Mouse (Mus musculus) thymus, adult 2 months (tissue): ENCODE measurements around the gene Lipe. TPM values are rescaled to one million over a fixed set of nuclear protein-coding genes. Genes with fewer than 3 reads are reported as not detected.
"Not testable (repeated sequence)": the region's sequence is repeated elsewhere in the genome, so short reads cannot be mapped to it uniquely, and the experiment has no call there.

Source experiments
- DNase-seq: peaks from one replicate; pipeline ENCODE4 v3.0.0; 2021
- H3K27ac ChIP-seq: fragments of 200-500 bp; 2 replicates; pipeline ENCODE4 v1.5.1; 2012; ENCODE audit warnings: low read length, control low read depth; ENCODE audit not compliant: control insufficient read depth, insufficient read depth
- H3K27me3 ChIP-seq: fragments of 200-500 bp; 2 replicates; pipeline ENCODE4 v1.6.1; 2012; ENCODE audit warnings: mild to moderate bottlenecking, low read length, moderate library complexity, mixed read lengths; ENCODE audit not compliant: control insufficient read depth, insufficient read depth
- H3K36me3 ChIP-seq: fragments of 200-500 bp; 2 replicates; pipeline ENCODE4 v1.6.1; 2012; ENCODE audit warnings: mild to moderate bottlenecking, low read length, moderate library complexity; ENCODE audit not compliant: control insufficient read depth, insufficient read depth
- H3K4me1 ChIP-seq: fragments of 200-500 bp; replicated peaks from 2 replicates; pipeline ENCODE4 v1.6.1; 2012; ENCODE audit warnings: low read length; ENCODE audit not compliant: control insufficient read depth, insufficient read depth
- H3K4me3 ChIP-seq: fragments of 200-500 bp; 2 replicates; pipeline ENCODE4 v1.5.1; 2012; ENCODE audit warnings: mild to moderate bottlenecking, low read length, control low read depth, moderate library complexity; ENCODE audit not compliant: control insufficient read depth, insufficient read depth
- CTCF ChIP-seq: fragments of 200-500 bp; IDR thresholded peaks from 2 replicates; pipeline ENCODE4 v1.5.1; 2012; ENCODE audit warnings: mild to moderate bottlenecking, control low read depth, low read length, moderate library complexity, borderline replicate concordance; ENCODE audit not compliant: control insufficient read depth, poor library complexity, insufficient read depth; ENCODE audit errors: extremely low read depth
- POLR2A ChIP-seq: fragments of 200-500 bp; IDR thresholded peaks from 2 replicates; pipeline ENCODE4 v1.6.1; 2012; ENCODE audit warnings: mild to moderate bottlenecking, low read length, control low read depth, moderate library complexity; ENCODE audit not compliant: control insufficient read depth, poor library complexity, insufficient read depth; ENCODE audit errors: extremely low read depth
- WGBS: fragments of 180-500 bp; shearing (Covaris S2); methylation state at CpG from one replicate; pipeline ENCODE4 v1.1.7; 2018; 5-methylcytosine and 5-hydroxymethylcytosine counted together
- polyA plus RNA-seq: library from polyadenylated mRNA; depleted of rRNA; stranded (reverse); fragments of >200 nt; gene quantifications from 2 replicates; pipeline ENCODE4 v1.2.3, GENCODE M21; 2012

The Lipe gene
- polyA plus RNA-seq, 1 experiment, result 75.3 TPM

DNA sequence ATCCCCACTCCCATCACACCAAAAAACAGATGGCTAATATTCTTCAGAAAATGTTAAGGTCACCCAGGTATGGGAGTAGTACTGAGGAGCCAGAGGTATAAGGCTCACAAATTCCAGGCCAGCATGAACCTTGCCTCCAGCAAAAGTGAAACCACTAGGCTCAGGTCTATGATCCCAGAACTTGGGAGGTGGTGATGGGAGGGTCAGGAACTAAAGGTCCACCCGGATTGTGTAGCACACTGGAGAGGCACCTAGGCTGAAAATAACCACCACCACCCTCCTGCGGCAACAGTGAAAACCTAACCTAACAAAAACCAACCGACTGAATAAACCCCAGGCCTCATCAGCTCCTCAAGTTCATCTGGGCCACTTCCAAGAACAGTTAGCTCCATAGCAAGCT is 29.8 kb upstream of the Lipe start:
- Histone ChIP-seq H3K4me3 (no peak overlapping the region), H3K36me3 (no peaks in the 10 kb centered on the region), H3K27me3 (no peaks in the 10 kb centered on the region), H3K4me1 (peaks cover 5% of the 10 kb centered on the region), H3K27ac (no peak overlapping the region)
- no peak for TF ChIP-seq CTCF
- TF ChIP-seq POLR2A, result no peak
- 96% methylated on average over 3 of the region's 3 CpGs for WGBS
- no peak for DNase-seq

DNA sequence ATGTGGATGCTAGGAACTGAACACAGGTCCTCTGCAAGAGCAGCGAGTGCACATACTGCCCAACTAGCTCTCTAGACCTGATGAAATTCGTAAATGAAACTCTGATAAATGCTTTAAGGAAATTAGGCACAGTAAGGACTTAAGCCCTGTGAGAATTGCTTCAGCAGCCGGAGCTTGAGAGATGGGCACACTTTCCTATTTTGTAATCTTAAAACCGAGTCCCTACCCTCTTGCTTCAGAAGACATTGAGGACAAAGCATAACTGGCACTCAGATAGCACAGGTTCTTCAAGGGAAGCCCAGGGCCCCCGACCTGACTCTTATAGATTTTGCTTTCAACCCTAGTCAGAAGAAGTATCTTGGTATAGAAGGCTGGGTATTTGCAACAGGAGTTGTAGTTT is 28.6 kb upstream of the Lipe start:
- TF ChIP-seq POLR2A (no peak), CTCF (no peak)
- DNase-seq, result no peak
- Histone ChIP-seq H3K36me3 (no peaks in the 10 kb centered on the region), H3K4me1 (no peaks in the 10 kb centered on the region), H3K27me3 (no peaks in the 10 kb centered on the region), H3K27ac (no peak overlapping the region), H3K4me3 (no peak overlapping the region)
- WGBS, result 91% methylated on average over 5 of the region's 5 CpGs

DNA sequence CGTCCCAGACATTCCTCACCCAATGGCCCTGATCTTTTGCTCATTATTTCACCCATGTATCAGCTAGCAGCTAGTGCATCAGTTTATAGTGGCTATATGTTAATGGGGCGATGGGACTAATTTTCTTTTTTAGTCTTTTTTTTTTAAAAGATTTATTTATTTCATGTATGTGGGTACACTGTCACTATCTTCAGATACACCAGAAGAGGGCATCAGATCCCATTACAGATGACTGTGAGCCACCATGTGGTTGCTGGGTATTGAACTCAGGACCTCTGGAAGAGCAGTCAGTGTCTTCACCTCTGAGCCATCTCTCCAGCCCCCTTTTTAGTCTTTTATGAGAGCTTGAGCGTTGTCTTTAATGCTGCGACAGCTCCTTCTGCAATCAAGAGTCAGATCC is 27.9 kb upstream of the Lipe start:
- 97% methylated on average over 4 of the region's 4 CpGs for WGBS

DNA sequence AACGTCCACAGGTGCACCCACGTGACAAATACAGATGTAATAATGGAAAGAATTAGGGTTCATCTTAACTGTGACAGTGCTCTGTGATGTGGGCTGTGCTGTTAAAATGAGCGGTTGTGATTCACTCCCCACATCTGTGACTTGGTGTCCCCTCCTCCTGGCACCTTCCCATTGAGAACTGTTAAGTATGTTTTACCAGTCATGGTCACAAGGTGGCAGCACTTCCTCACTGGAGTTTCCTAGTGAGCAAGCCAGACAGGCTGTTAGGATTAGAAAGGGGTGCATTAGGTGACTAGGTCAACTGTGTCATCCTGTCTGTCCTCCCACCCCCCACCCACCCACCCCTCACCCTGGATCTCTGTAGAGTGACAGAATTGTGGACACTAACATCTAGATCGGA is 25.9 kb upstream of the Lipe start:
- Histone ChIP-seq H3K36me3 (no peaks in the 10 kb centered on the region), H3K27me3 (no peaks in the 10 kb centered on the region), H3K27ac (no peak overlapping the region), H3K4me3 (no peak overlapping the region), H3K4me1 (no peaks in the 10 kb centered on the region)
- WGBS, result 32% methylated on average over 4 of the region's 4 CpGs
- peak; percentile 82 for DNase-seq
- TF ChIP-seq POLR2A (no peak), CTCF (no peak)

More for the DNA sequence above, 27.9 kb upstream of the Lipe start:
- not testable (repeated sequence) for H3K27me3 ChIP-seq, H3K4me3 ChIP-seq, H3K27ac ChIP-seq, H3K36me3 ChIP-seq, DNase-seq, H3K4me1 ChIP-seq

DNA sequence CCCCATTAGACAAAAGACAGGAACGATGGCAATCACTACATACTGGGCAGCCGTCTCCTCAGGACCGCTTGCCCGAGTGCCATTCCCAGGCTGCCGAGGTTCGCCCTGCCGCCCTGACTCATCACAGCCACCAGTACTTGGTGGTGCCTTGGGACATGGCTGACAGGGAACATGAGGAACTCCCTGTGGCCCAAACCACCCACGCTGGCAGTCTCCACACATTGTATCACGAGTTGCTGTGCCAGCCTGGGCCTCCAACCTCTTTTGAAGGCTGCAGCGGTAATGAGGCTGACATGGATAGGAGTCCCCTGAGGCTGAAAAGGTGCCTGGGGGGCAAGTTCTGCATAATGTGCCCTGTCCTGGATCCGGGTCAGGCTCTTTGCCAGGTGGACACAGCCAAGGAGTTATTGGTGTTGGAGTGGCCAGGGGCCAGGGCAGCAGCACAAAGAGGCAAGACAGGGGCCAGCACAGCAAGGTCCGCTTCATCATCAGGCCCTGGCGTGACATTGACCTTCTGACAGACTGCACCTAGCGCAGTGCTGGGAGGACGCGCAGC is 23.9 kb upstream of the Lipe start:
- TF ChIP-seq POLR2A (no peak), CTCF (no peak)
- H3K4me3 ChIP-seq, result no peak overlapping the region
- 95% methylated on average over 16 of the region's 16 CpGs for WGBS
- H3K27ac ChIP-seq, result no peak overlapping the region
- no peaks in the 10 kb centered on the region for H3K27me3 ChIP-seq
- DNase-seq, result no peak
- no peaks in the 10 kb centered on the region for H3K4me1 ChIP-seq
- H3K36me3 ChIP-seq, result no peaks in the 10 kb centered on the region

DNA sequence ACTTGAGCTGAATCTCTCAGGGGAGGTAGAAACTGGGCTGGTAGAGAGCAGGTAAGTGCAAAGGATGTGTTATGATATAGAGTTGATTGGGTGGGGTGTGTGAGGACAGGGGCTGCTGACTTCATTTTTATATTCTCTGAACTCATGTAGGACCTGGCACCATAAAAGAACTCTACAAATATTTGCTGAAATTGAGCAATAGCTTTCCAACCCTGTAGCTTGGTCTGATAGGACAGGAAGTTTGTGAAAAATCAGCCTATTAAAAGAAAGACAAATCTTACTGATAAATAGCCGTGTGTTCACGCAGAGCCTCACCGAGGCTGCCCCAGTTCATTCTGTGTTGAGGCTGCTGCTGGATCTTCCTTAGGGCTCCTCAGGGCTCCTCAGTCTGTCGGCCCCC is 21.4 kb upstream of the Lipe start:
- TF ChIP-seq CTCF, result no peak
- no peak for TF ChIP-seq POLR2A
- WGBS, result 96% methylated on average over 4 of the region's 4 CpGs
- no peaks in the 10 kb centered on the region for H3K36me3 ChIP-seq
- no peaks in the 10 kb centered on the region for H3K4me1 ChIP-seq
- no peaks in the 10 kb centered on the region for H3K27me3 ChIP-seq
- no peak for DNase-seq
- no peak overlapping the region for H3K27ac ChIP-seq
- H3K4me3 ChIP-seq, result no peak overlapping the region

DNA sequence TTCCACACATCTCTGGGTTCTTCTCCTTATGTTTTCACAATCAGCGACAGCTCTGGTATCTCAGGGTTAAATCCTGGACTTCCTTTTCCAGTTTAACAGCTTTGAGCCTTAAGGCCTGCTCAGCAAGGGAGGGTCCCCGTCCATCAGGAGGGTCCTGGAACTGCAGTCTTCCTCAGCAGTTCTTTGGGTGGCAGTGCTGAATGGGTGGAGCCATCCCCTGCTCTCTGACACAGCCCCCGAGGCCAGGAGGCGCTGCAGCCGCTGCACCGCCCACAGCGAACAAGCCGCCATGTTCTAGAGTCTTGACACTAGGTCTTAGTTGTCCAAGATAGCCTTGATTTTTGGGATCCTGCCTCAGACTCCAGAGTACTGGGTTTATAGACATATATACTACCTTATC is 21.0 kb upstream of the Lipe start:
- Histone ChIP-seq H3K27me3 (no peaks in the 10 kb centered on the region), H3K36me3 (no peaks in the 10 kb centered on the region), H3K4me1 (no peaks in the 10 kb centered on the region), H3K4me3 (no peak overlapping the region), H3K27ac (no peak overlapping the region)
- WGBS, result 94% methylated on average over 8 of the region's 8 CpGs
- TF ChIP-seq POLR2A, result no peak
- no peak for TF ChIP-seq CTCF
- no peak for DNase-seq
